Mouse (Mus musculus): ENCODE results near the gene Ap1m1.

GRCm38 (mm10) chr8:72212751-72213150 lies 27.1 kb upstream of the Ap1m1 start, which contains the start of gene Cib3:
- no peak for TF ChIP-seq ZC3H11A (IDR thresholded peaks at IDR 0.05; ENCODE audit: borderline replicate concordance, low read depth, low read length)
- no peak for TF ChIP-seq HCFC1 (IDR thresholded peaks at IDR 0.05; ENCODE audit: borderline replicate concordance, insufficient read depth, low read length)
- no peak for TF ChIP-seq MAFK (IDR thresholded peaks at IDR 0.05; ENCODE audit: insufficient read depth, low read depth, low read length)
